Mouse (Mus musculus) embryonic facial prominence, embryonic 11.5 days (tissue): ENCODE measurements at regions not wholly inside any gene's neighbourhood (a gene's known extent, or its start where the extent isn't known, plus 50 kb on each side); places are given as distances from the start of the nearest gene placed in this dataset.

Experiments
- ATAC-seq: fragments of 200-750 bp; cut with Nextera tagmentation; replicated peaks from 2 replicates; pipeline ENCODE4 v1.8.0; 2017; ENCODE audit warnings: low read depth; ENCODE audit not compliant: insufficient number of reproducible peaks, low FRiP score, low TSS enrichment
- DNase-seq: peaks from one replicate; pipeline ENCODE4 v3.0.0-alpha.2; 2015; ENCODE audit warnings: low spot score
- H3K27ac ChIP-seq: fragments of 300-500 bp; sonication (generic); replicated peaks from 2 replicates; pipeline ENCODE4 v1.5.1; 2014; ENCODE audit warnings: mild to moderate bottlenecking, low read depth, low read length, control low read depth
- H3K27me3 ChIP-seq: fragments of 300-500 bp; sonication (generic); 2 replicates; pipeline ENCODE4 v1.6.1; 2014; ENCODE audit warnings: mild to moderate bottlenecking, low read length, moderate library complexity, mixed read lengths; ENCODE audit not compliant: control insufficient read depth, insufficient read depth
- H3K36me3 ChIP-seq: fragments of 300-500 bp; sonication (generic); replicated peaks from 2 replicates; pipeline ENCODE4 v1.6.1; 2014; ENCODE audit warnings: low read depth, mild to moderate bottlenecking, low read length, moderate library complexity, mixed read lengths; ENCODE audit not compliant: control insufficient read depth, insufficient read depth
- H3K4me1 ChIP-seq: fragments of 300-500 bp; sonication (generic); 2 replicates; pipeline ENCODE4 v1.6.1; 2014; ENCODE audit warnings: low read length, mixed read lengths; ENCODE audit not compliant: control insufficient read depth, insufficient read depth
- H3K4me2 ChIP-seq: fragments of 300-500 bp; sonication (generic); 2 replicates; pipeline ENCODE4 v1.6.1; 2014; ENCODE audit warnings: low read depth, mild to moderate bottlenecking, control low read depth, low read length, moderate library complexity
- H3K4me3 ChIP-seq: fragments of 300-500 bp; sonication (generic); 2 replicates; pipeline ENCODE4 v1.5.1; 2014; ENCODE audit warnings: low read depth, low read length, control low read depth
- H3K9ac ChIP-seq: fragments of 300-500 bp; sonication (generic); replicated peaks from 2 replicates; pipeline ENCODE4 v1.6.1; 2014; ENCODE audit warnings: mild to moderate bottlenecking, control low read depth, low read length
- H3K9me3 ChIP-seq: fragments of 300-500 bp; sonication (generic); replicated peaks from 2 replicates; pipeline ENCODE4 v1.6.1; 2016; ENCODE audit warnings: mild to moderate bottlenecking, low read length, inconsistent platforms, mixed read lengths; ENCODE audit not compliant: control insufficient read depth
- WGBS: fragments of 180-500 bp; shearing (Covaris S2); extraction: QIAGEN DNeasy Blood & Tissue Kit; methylation state at CpG from one replicate; pipeline ENCODE4 v1.1.7; 2014; 5-methylcytosine and 5-hydroxymethylcytosine counted together

- Histone ChIP-seq H3K27ac (no peak overlapping the region), H3K4me3 (no peak overlapping the region), H3K4me1 (no peaks in the 10 kb centered on the region), H3K9ac (no peak overlapping the region), H3K4me2 (no peak overlapping the region), H3K9me3 (no peaks in the 10 kb centered on the region), H3K36me3 (no peaks in the 10 kb centered on the region), H3K27me3 (no peaks in the 10 kb centered on the region)
- 44% methylated on average over 1 of the region's 1 CpGs for WGBS
- no peak for ATAC-seq
- no peak for DNase-seq
Measured at GRCm38 (mm10) chr12:7095440-7095839, 882.0 kb upstream of the Apob start.

DNA sequence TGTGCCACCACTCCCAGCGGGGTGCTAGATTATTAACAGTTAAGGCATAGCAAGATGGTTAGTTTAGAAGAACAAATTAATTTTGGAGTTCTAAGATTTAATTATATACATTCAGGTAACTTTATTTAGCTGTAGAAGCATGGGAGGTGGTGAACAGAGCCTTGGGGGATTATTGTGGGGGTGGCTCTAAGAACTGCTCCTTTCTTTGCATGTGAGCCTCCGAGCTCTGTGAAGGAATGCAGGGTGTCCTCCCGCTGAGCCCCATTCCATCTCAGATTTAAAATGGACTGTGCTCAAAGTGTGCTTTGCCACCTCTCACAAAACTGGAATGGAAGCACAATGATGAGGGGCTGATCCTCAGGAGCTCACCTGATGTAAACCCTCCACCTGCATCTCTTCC lies 881.2 kb upstream of the Apob start:
- DNase-seq = no peak
- H3K9me3 ChIP-seq = no peaks in the 10 kb centered on the region

GRCm38 (mm10) chr12:7139044-7139443 lies 838.4 kb upstream of the Apob start:
- no peaks in the 10 kb centered on the region for H3K9me3 ChIP-seq
- DNase-seq = no peak
- H3K4me3 ChIP-seq = no peak overlapping the region
- H3K36me3 ChIP-seq = no peaks in the 10 kb centered on the region
- no peak overlapping the region for H3K27ac ChIP-seq
- no peak overlapping the region for H3K9ac ChIP-seq
- H3K27me3 ChIP-seq = no peaks in the 10 kb centered on the region
- ATAC-seq = no peak
- WGBS = 91% methylated on average over 3 of the region's 3 CpGs
- H3K4me2 ChIP-seq = no peak overlapping the region
- no peaks in the 10 kb centered on the region for H3K4me1 ChIP-seq

More for the DNA sequence above, 881.2 kb upstream of the Apob start:
- H3K9ac ChIP-seq = no peak overlapping the region
- no peak overlapping the region for H3K4me3 ChIP-seq
- H3K4me1 ChIP-seq = no peaks in the 10 kb centered on the region
- no peaks in the 10 kb centered on the region for H3K27me3 ChIP-seq
- H3K27ac ChIP-seq = no peak overlapping the region
- WGBS = 74% methylated on average over 3 of the region's 3 CpGs
- H3K4me2 ChIP-seq = no peak overlapping the region
- no peak for ATAC-seq
- H3K36me3 ChIP-seq = no peaks in the 10 kb centered on the region
